In genomic region chr11:6471054-6471453, GRCm38 (mm10) we compare ENCODE assay signal across 8 mouse cellular contexts. TPM values are rescaled to one million over a fixed set of nuclear protein-coding genes. Genes with fewer than 3 reads are reported as not detected.
A peak's percentile ranks its signal among the peaks of the same experiment; 100 is the strongest.
DNase-seq lines count a peak whose midpoint lies in the region; ATAC-seq and TF ChIP-seq lines count a peak whose summit lies in the region.

No protein-coding gene starts in this region.

- no peak for ATAC-seq in embryonic facial prominence, embryonic 11.5 days (replicated peaks; ENCODE audit: insufficient number of reproducible peaks, low FRiP score, low TSS enrichment, low read depth)
- ATAC-seq in hindbrain, postnatal 0 days, result no peak
- ATAC-seq in midbrain, embryonic 16.5 days, result no peak

- 41% methylated on average over 2 of the region's 2 CpGs for WGBS in kidney, adult 2 months
- 59% methylated on average over 2 of the region's 2 CpGs for WGBS in embryonic facial prominence, embryonic 11.5 days
- 40% methylated on average over 2 of the region's 2 CpGs for WGBS in hindbrain, postnatal 0 days
- WGBS in midbrain, embryonic 16.5 days, result 57% methylated on average over 2 of the region's 2 CpGs

- H3K27me3 ChIP-seq in kidney, adult 2 months (replicated peaks; ENCODE audit: control insufficient read depth, insufficient read depth, low read length), result no peaks in the 10 kb centered on the region
- H3K27me3 ChIP-seq in embryonic facial prominence, embryonic 11.5 days (ENCODE audit: control insufficient read depth, insufficient read depth, low read length), result no peaks in the 10 kb centered on the region
- no peaks in the 10 kb centered on the region for H3K27me3 ChIP-seq in hindbrain, postnatal 0 days (ENCODE audit: insufficient read depth, low read length)
- no peaks in the 10 kb centered on the region for H3K27me3 ChIP-seq in midbrain, embryonic 16.5 days (ENCODE audit: control insufficient read depth, insufficient read depth, low read depth, low read length)

- 0 out of 2 replicates have a peak overlapping the region, but pooled peaks have one; percentile 3 for H3K9ac ChIP-seq in embryonic facial prominence, embryonic 11.5 days (replicated peaks; ENCODE audit: low read length)
- peak overlapping the region; percentile 30; the same call in 1 of the 2 replicates for H3K9ac ChIP-seq in hindbrain, postnatal 0 days (replicated peaks; ENCODE audit: low read length)
- H3K9ac ChIP-seq in midbrain, embryonic 16.5 days (ENCODE audit: low read depth, low read length), result peak overlapping the region; percentile 60

- H3K4me2 ChIP-seq in embryonic facial prominence, embryonic 11.5 days (ENCODE audit: low read depth, low read length), result peak overlapping the region; percentile 24; the same call in 1 of the 2 replicates
- peak overlapping the region; percentile 98 for H3K4me2 ChIP-seq in hindbrain, postnatal 0 days (ENCODE audit: low read depth, low read length)
- H3K4me2 ChIP-seq in midbrain, embryonic 16.5 days (ENCODE audit: low read length), result peak overlapping the region; percentile 92

- no peak for TF ChIP-seq POLR2A in kidney, adult 2 months (IDR thresholded peaks at IDR 0.05; ENCODE audit: low read depth, low read length)

- H3K36me3 ChIP-seq in kidney, adult 2 months (ENCODE audit: control insufficient read depth, insufficient read depth, low read length), result peaks cover 2% of the 10 kb centered on the region; the same call in 1 of the 2 replicates
- H3K36me3 ChIP-seq in embryonic facial prominence, embryonic 11.5 days (replicated peaks; ENCODE audit: control insufficient read depth, insufficient read depth, low read depth, low read length), result no peaks in the 10 kb centered on the region; the same call in 1 of the 2 replicates
- peaks cover 3% of the 10 kb centered on the region for H3K36me3 ChIP-seq in hindbrain, postnatal 0 days (ENCODE audit: insufficient read depth, low read length)
- peaks cover 5% of the 10 kb centered on the region; the same call in 1 of the 2 replicates for H3K36me3 ChIP-seq in midbrain, embryonic 16.5 days (ENCODE audit: control insufficient read depth, insufficient read depth, low read length)

- TF ChIP-seq CTCF in kidney, adult 2 months (conservative IDR thresholded peaks at IDR 0.05; ENCODE audit: insufficient read depth, insufficient read length, low read depth, low read length), result no peak
- TF ChIP-seq CTCF in hindbrain, postnatal 0 days (IDR thresholded peaks at IDR 0.05; ENCODE audit: low read depth), result no peak

- DNase-seq in kidney, adult 2 months, result no peak
- DNase-seq in kidney, adult 8-10 months, result no peak
- no peak for DNase-seq in embryonic facial prominence, embryonic 11.5 days (ENCODE audit: low spot score)
- no peak for DNase-seq in hindbrain, postnatal 0 days (ENCODE audit: low spot score)
- DNase-seq in gastrocnemius, adult 8-10 months (ENCODE audit: low spot score in 2 of 2), result no peak
- no peak for DNase-seq in spleen, postnatal 10 days (ENCODE audit: low spot score in 2 of 2)
- no peak for DNase-seq in layer of hippocampus, adult 18-20 months (ENCODE audit: low spot score in 2 of 2)

- H3K4me3 ChIP-seq in kidney, adult 2 months (ENCODE audit: insufficient read depth, low read depth, low read length), result no peak overlapping the region
- no peak overlapping the region for H3K4me3 ChIP-seq in embryonic facial prominence, embryonic 11.5 days (ENCODE audit: low read depth, low read length)
- peak overlapping the region; percentile 91 for H3K4me3 ChIP-seq in hindbrain, postnatal 0 days (ENCODE audit: low read length)
- peak overlapping the region; percentile 44 for H3K4me3 ChIP-seq in midbrain, embryonic 16.5 days (ENCODE audit: low read depth, low read length)

- H3K27ac ChIP-seq in kidney, adult 2 months (ENCODE audit: insufficient read depth, low read depth, low read length), result peak overlapping the region; percentile 23; the same call in 1 of the 2 replicates
- H3K27ac ChIP-seq in embryonic facial prominence, embryonic 11.5 days (replicated peaks; ENCODE audit: low read depth, low read length), result no peak overlapping the region
- peak overlapping the region; percentile 5; the same call in 1 of the 2 replicates for H3K27ac ChIP-seq in hindbrain, postnatal 0 days
- H3K27ac ChIP-seq in midbrain, embryonic 16.5 days (ENCODE audit: low read length), result peak overlapping the region; percentile 59

- H3K9me3 ChIP-seq in embryonic facial prominence, embryonic 11.5 days (replicated peaks; ENCODE audit: control insufficient read depth, low read length), result no peaks in the 10 kb centered on the region
- H3K9me3 ChIP-seq in hindbrain, postnatal 0 days (ENCODE audit: low read length), result no peaks in the 10 kb centered on the region
- no peaks in the 10 kb centered on the region for H3K9me3 ChIP-seq in midbrain, embryonic 16.5 days (replicated peaks; ENCODE audit: control insufficient read depth, low read length, poor library complexity, severe bottlenecking)

- peaks cover 23% of the 10 kb centered on the region; the same call in 1 of the 2 replicates for H3K4me1 ChIP-seq in kidney, adult 2 months (ENCODE audit: control insufficient read depth, insufficient read depth, low read length)
- no peaks in the 10 kb centered on the region for H3K4me1 ChIP-seq in embryonic facial prominence, embryonic 11.5 days (ENCODE audit: control insufficient read depth, insufficient read depth, low read length)
- peaks cover 23% of the 10 kb centered on the region for H3K4me1 ChIP-seq in hindbrain, postnatal 0 days (ENCODE audit: insufficient read depth, low read length)
- peaks cover 56% of the 10 kb centered on the region for H3K4me1 ChIP-seq in midbrain, embryonic 16.5 days (ENCODE audit: control insufficient read depth, insufficient read depth, low read length)

RNA-seq across cellular contexts. Expression of gene Purb, which starts 4.7 kb away (rescaled TPM):
- 5.8 and 7.6 TPM in 2 replicates for polyA plus RNA-seq in kidney, adult 2 months (2012; rRNA removed)
- polyA plus RNA-seq in embryonic facial prominence, embryonic 11.5 days (2014; fragmentation: Nextera tagmentation; extraction: Ambion mirVana), result 14.8 and 15.8 TPM in 2 replicates
- total RNA-seq in hindbrain, postnatal 0 days (2014; rRNA removed), result 35.9 and 36.9 TPM in 2 replicates
- 17.1 and 17.9 TPM in 2 replicates for polyA plus RNA-seq in hindbrain, postnatal 0 days (2015; fragmentation: Nextera tagmentation; extraction: Ambion mirVana)
- polyA plus RNA-seq in midbrain, embryonic 16.5 days (2015; fragmentation: Nextera tagmentation; extraction: Ambion mirVana), result 11.2 and 11.7 TPM in 2 replicates
- total RNA-seq in gastrocnemius, adult 8-10 months (2022), result 10 to 100 TPM; 19.1 to 24.8 (median 19.7) TPM
- total RNA-seq in layer of hippocampus, adult 18-20 months (2021), result 100 to 1,000 TPM; 229 to 239 TPM

RNA-seq across cellular contexts. Expression of gene H2afv, which starts 26.8 kb away (rescaled TPM):
- 60.8 and 76.1 TPM in 2 replicates for polyA plus RNA-seq in kidney, adult 2 months (2012; rRNA removed)
- 853 and 854 TPM in 2 replicates for polyA plus RNA-seq in embryonic facial prominence, embryonic 11.5 days (2014; fragmentation: Nextera tagmentation; extraction: Ambion mirVana)
- 75.5 and 95.0 TPM in 2 replicates for total RNA-seq in hindbrain, postnatal 0 days (2014; rRNA removed)
- 251 and 254 TPM in 2 replicates for polyA plus RNA-seq in hindbrain, postnatal 0 days (2015; fragmentation: Nextera tagmentation; extraction: Ambion mirVana)
- polyA plus RNA-seq in midbrain, embryonic 16.5 days (2015; fragmentation: Nextera tagmentation; extraction: Ambion mirVana), result 203 and 224 TPM in 2 replicates
- total RNA-seq in gastrocnemius, adult 8-10 months (2022), result 10 to 100 TPM; 47.7 to 58.3 (median 56.0) TPM
- total RNA-seq in layer of hippocampus, adult 18-20 months (2021), result 10 to 100 TPM; 36.3 to 45.4 TPM

RNA-seq across cellular contexts. Expression of gene Myo1g, which starts 49.7 kb away (rescaled TPM):
- polyA plus RNA-seq in kidney, adult 2 months (2012; rRNA removed), result 3.2 and 10.3 TPM in 2 replicates
- polyA plus RNA-seq in embryonic facial prominence, embryonic 11.5 days (2014; fragmentation: Nextera tagmentation; extraction: Ambion mirVana), result 0.29 and 0.67 TPM in 2 replicates
- total RNA-seq in hindbrain, postnatal 0 days (2014; rRNA removed), result 0.68 and 1.0 TPM in 2 replicates
- 0.39 and 0.50 TPM in 2 replicates for polyA plus RNA-seq in hindbrain, postnatal 0 days (2015; fragmentation: Nextera tagmentation; extraction: Ambion mirVana)
- polyA plus RNA-seq in midbrain, embryonic 16.5 days (2015; fragmentation: Nextera tagmentation; extraction: Ambion mirVana), result 0.19 and 0.53 TPM in 2 replicates
- total RNA-seq in gastrocnemius, adult 8-10 months (2022), result under 1 TPM in 3 of 4 experiments, not detected in 1; 0.17 to 0.88 (median 0.61) TPM
- total RNA-seq in layer of hippocampus, adult 18-20 months (2021), result under 1 TPM; 0.43 to 0.57 TPM

RNA-seq across cellular contexts. Expression of gene Ppia, which starts 55.8 kb away (rescaled TPM):
- 1,045 and 1,237 TPM in 2 replicates for polyA plus RNA-seq in kidney, adult 2 months (2012; rRNA removed)
- polyA plus RNA-seq in embryonic facial prominence, embryonic 11.5 days (2014; fragmentation: Nextera tagmentation; extraction: Ambion mirVana), result 5,819 and 6,203 TPM in 2 replicates
- total RNA-seq in hindbrain, postnatal 0 days (2014; rRNA removed), result 2,267 and 2,460 TPM in 2 replicates
- 5,475 and 5,597 TPM in 2 replicates for polyA plus RNA-seq in hindbrain, postnatal 0 days (2015; fragmentation: Nextera tagmentation; extraction: Ambion mirVana)
- polyA plus RNA-seq in midbrain, embryonic 16.5 days (2015; fragmentation: Nextera tagmentation; extraction: Ambion mirVana), result 3,917 and 4,008 TPM in 2 replicates
- 100 to 1,000 TPM; 189 to 256 (median 213) TPM for total RNA-seq in gastrocnemius, adult 8-10 months (2022)
- total RNA-seq in layer of hippocampus, adult 18-20 months (2021), result 1,000 to 10,000 TPM; 1,682 to 1,687 TPM

Comparison
In these comparisons a context has a peak if more than half of its experiments do, and no peak if none do; other contexts are left out.
1. H3K4me3 ChIP-seq: peak in hindbrain, postnatal 0 days (single experiment) and midbrain, embryonic 16.5 days (single experiment); none in kidney, adult 2 months (single experiment) and embryonic facial prominence, embryonic 11.5 days (single experiment).
2. H3K4me2 ChIP-seq: peak in every context shown above with its lines; median percentile 98 in hindbrain, postnatal 0 days; 92 in midbrain, embryonic 16.5 days; 24 in embryonic facial prominence, embryonic 11.5 days.
3. H3K9ac ChIP-seq: peak in every context shown above with its lines; median percentile 60 in midbrain, embryonic 16.5 days; 30 in hindbrain, postnatal 0 days; 3 in embryonic facial prominence, embryonic 11.5 days.